Comparison of ENCODE assay signal across 8 mouse cellular contexts in genomic region chr5:114568818-114569217, GRCm38 (mm10). TPM values are rescaled to one million over a fixed set of nuclear protein-coding genes. Genes with fewer than 3 reads are reported as not detected.
DNase-seq lines count a peak whose midpoint lies in the region; ATAC-seq lines count a peak whose summit lies in the region.

No protein-coding gene starts in this region.

- H3K36me3 ChIP-seq in hindbrain, embryonic 16.5 days (ENCODE audit: control insufficient read depth, insufficient read depth, low read length): no peaks in the 10 kb centered on the region

- H3K4me1 ChIP-seq in hindbrain, embryonic 16.5 days (ENCODE audit: control insufficient read depth, insufficient read depth, low read depth, low read length): peaks cover 46% of the 10 kb centered on the region

- H3K27me3 ChIP-seq in hindbrain, embryonic 16.5 days (replicated peaks; ENCODE audit: control insufficient read depth, insufficient read depth, low read length): no peaks in the 10 kb centered on the region

- DNase-seq in embryo, embryonic 10.5 days (ENCODE audit: low spot score): peak; percentile 49
- DNase-seq in embryo, embryonic 11 days: no peak
- peak; percentile 60 for DNase-seq in adrenal gland, postnatal 25 days
- peak; percentile 37 for DNase-seq in lung, postnatal 25 days (ENCODE audit: low spot score)
- DNase-seq in layer of hippocampus, postnatal 14 days (ENCODE audit: low spot score in 2 of 2): no peak

- peak overlapping the region; percentile 74 for H3K4me2 ChIP-seq in hindbrain, embryonic 16.5 days (ENCODE audit: low read length)

- no peak for ATAC-seq in hindbrain, embryonic 16.5 days
- ATAC-seq in monocyte, adult 5-6 weeks (replicated peaks; ENCODE audit: insufficient number of reproducible peaks, low FRiP score, low TSS enrichment, poor library complexity, severe bottlenecking): no peak
- ATAC-seq in activated CD4-positive, CD25-positive, alpha-beta regulatory T cell, adult 4 months: no peak

- no peak overlapping the region for H3K27ac ChIP-seq in hindbrain, embryonic 16.5 days (ENCODE audit: low read depth, low read length)

- 25% methylated on average over 5 of the region's 5 CpGs for WGBS in hindbrain, embryonic 16.5 days

- H3K9ac ChIP-seq in hindbrain, embryonic 16.5 days (ENCODE audit: low read depth, low read length): peak overlapping the region; percentile 88

- peak overlapping the region; percentile 95 for H3K4me3 ChIP-seq in hindbrain, embryonic 16.5 days (ENCODE audit: low read length)

- no peaks in the 10 kb centered on the region; the same call in 1 of the 2 replicates for H3K9me3 ChIP-seq in hindbrain, embryonic 16.5 days (ENCODE audit: control insufficient read depth, low read length)

RNA-seq across cellular contexts. Expression of gene Fam222a, which starts 1.0 kb away (rescaled TPM):
- total RNA-seq in adrenal gland, postnatal 25 days (2021): 26.9 and 39.8 TPM in 2 replicates
- polyA plus RNA-seq in hindbrain, embryonic 16.5 days (2015; fragmentation: Nextera tagmentation; extraction: Ambion mirVana): 4.7 and 4.9 TPM in 2 replicates
- 0.75 TPM in 1 of 3 replicates, not detected in the others for total RNA-seq in monocyte, adult 5-6 weeks (2017)
- polyA plus RNA-seq in activated CD4-positive, CD25-positive, alpha-beta regulatory T cell, adult 4 months (2017; shearing (Covaris generic)): not detected
- 1 to 10 TPM; 7.6 to 7.8 TPM for total RNA-seq in layer of hippocampus, postnatal 14 days (2021)

Comparison
In these comparisons a context has a peak if more than half of its experiments do, and no peak if none do; other contexts are left out.
1. DNase-seq: peak in embryo, embryonic 10.5 days (single experiment), adrenal gland, postnatal 25 days (single experiment) and lung, postnatal 25 days (single experiment); none in embryo, embryonic 11 days (single experiment) and layer of hippocampus, postnatal 14 days (0 of 2).